Mouse (Mus musculus) fibroblast of lung, adult 2 months (primary cell): ENCODE data around the gene Tmem51.
"Not testable (repeated sequence)": the region's sequence is repeated elsewhere in the genome, so short reads cannot be mapped to it uniquely, and the experiment has no call there.

Experiments
- DNase-seq: peaks from one replicate; pipeline ENCODE4 v3.0.0-alpha.2; 2011; ENCODE audit warnings: low read depth

The Tmem51 gene

GRCm38 (mm10) chr4:142017686-142018085, 66.4 kb downstream of the Tmem51 start:
- no peak for DNase-seq

GRCm38 (mm10) chr4:142014659-142015608, 69.2 kb downstream of the Tmem51 start, which contains the start of gene Fhad1:
Fhad1 (minus strand) TSS chr4:142015082.
- DNase-seq = no peak

GRCm38 (mm10) chr4:142011236-142011635, 72.9 kb downstream of the Tmem51 start:
- no peak for DNase-seq

GRCm38 (mm10) chr4:142010441-142010840, 73.7 kb downstream of the Tmem51 start:
- DNase-seq = no peak

- DNase-seq = no peak
Observed at GRCm38 (mm10) chr4:142008206-142008605, 75.9 kb downstream of the Tmem51 start.

- DNase-seq = no peak
Observed at GRCm38 (mm10) chr4:142000581-142000980, 83.5 kb downstream of the Tmem51 start.

- DNase-seq = no peak
Observed at GRCm38 (mm10) chr4:141999494-142000074, 84.5 kb downstream of the Tmem51 start.

- DNase-seq = no peak
Observed at GRCm38 (mm10) chr4:141998282-141998821, 85.8 kb downstream of the Tmem51 start.

GRCm38 (mm10) chr4:141996880-141997279, 87.2 kb downstream of the Tmem51 start:
- no peak for DNase-seq

GRCm38 (mm10) chr4:141996086-141996485, 88.0 kb downstream of the Tmem51 start:
- DNase-seq = no peak

GRCm38 (mm10) chr4:141994062-141994471, 90.0 kb downstream of the Tmem51 start:
- DNase-seq = not testable (repeated sequence)

- DNase-seq = no peak
Observed at GRCm38 (mm10) chr4:141993347-141994061, 90.6 kb downstream of the Tmem51 start.

GRCm38 (mm10) chr4:141992530-141993204, 91.4 kb downstream of the Tmem51 start:
- no peak for DNase-seq

- no peak for DNase-seq
Observed at GRCm38 (mm10) chr4:141988178-141988577, 95.9 kb downstream of the Tmem51 start.

- DNase-seq = no peak
Observed at GRCm38 (mm10) chr4:141983689-141984088, 100.4 kb downstream of the Tmem51 start.

GRCm38 (mm10) chr4:141981475-141981874, 102.6 kb downstream of the Tmem51 start:
- no peak for DNase-seq
